Mouse (Mus musculus) lung, adult 2 months (tissue): Measurements from ENCODE around the gene Nup93.
A peak's percentile ranks its signal among the peaks of the same experiment; 100 is the strongest.

ENCODE experiments used
- CTCF ChIP-seq: fragments of 200-500 bp; IDR thresholded peaks from 2 replicates; pipeline ENCODE4 v1.5.1; 2011; ENCODE audit warnings: mild to moderate bottlenecking, low read length, control low read depth; ENCODE audit not compliant: insufficient read depth
- POLR2A ChIP-seq: fragments of 200-500 bp; IDR thresholded peaks from 2 replicates; pipeline ENCODE4 v1.6.1; 2011; ENCODE audit warnings: low read depth, mild to moderate bottlenecking, control low read depth, low read length, borderline replicate concordance; ENCODE audit errors: extremely low read depth

DNA sequence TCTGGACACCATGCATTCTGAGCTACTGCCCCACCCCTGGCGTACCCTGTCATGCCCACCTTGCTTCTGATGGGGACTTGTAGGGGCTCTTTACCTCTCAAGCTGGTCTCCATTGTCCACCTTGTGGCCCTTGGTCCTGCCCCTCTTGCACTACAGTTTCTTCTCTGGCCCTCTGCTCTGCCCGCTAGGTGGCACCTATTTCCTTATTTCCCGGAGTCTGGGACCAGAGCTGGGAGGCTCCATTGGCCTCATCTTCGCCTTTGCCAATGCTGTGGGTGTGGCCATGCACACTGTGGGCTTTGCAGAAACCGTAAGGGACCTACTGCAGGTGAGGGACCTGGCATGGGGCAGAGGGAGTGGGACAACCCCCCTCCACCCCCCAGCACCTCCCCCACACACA, 119.0 kb downstream of the Nup93 start:
- TF ChIP-seq POLR2A (no peak), CTCF (peak; percentile 39; the same call in 1 of the 2 replicates)
